11 mouse cellular contexts compared by ENCODE assay signal in genomic region chr11:96350341-96350624, GRCm38 (mm10). TPM values are rescaled to one million over a fixed set of nuclear protein-coding genes. Genes with fewer than 3 reads are reported as not detected.
DNase-seq lines count a peak whose midpoint lies in the region; ATAC-seq lines count a peak whose summit lies in the region.
"Had no signal": no experiment of that assay in that cellular context is flagged by ENCODE, and none has a peak within 500 bp of the region (broad histone marks: within the 10 kb centered on the region; RNA-seq: fewer than 3 reads in every experiment).

Hoxb2 (plus strand) TSS chr11:96350525.

- H3K27ac ChIP-seq in liver, embryonic 11.5 days (ENCODE audit: low read depth, low read length): peak within 1 kb of the TSS; percentile 96; the same call in 1 of the 2 replicates
- H3K27ac ChIP-seq in hindbrain, embryonic 12.5 days: peak within 1 kb of the TSS; percentile 96
- H3K27ac ChIP-seq in neural tube, embryonic 15.5 days (replicated peaks): peak within 1 kb of the TSS; percentile 99

- intact Hi-C loops in left cerebral cortex, postnatal 14 days (cut with DNase I): no loop called here

- ATAC-seq in liver, embryonic 11.5 days (replicated peaks; ENCODE audit: low FRiP score): no peak
- no peak for ATAC-seq in hindbrain, embryonic 12.5 days (ENCODE audit: low FRiP score)
- no peak for ATAC-seq in neural tube, embryonic 15.5 days (ENCODE audit: low FRiP score)
- no peak for ATAC-seq in activated CD4-positive, CD25-positive, alpha-beta regulatory T cell, adult 4 months

- peaks cover 5% of the 10 kb centered on the region for H3K4me1 ChIP-seq in liver, embryonic 11.5 days (replicated peaks; ENCODE audit: control insufficient read depth, insufficient read depth, low read length)
- peaks cover 36% of the 10 kb centered on the region for H3K4me1 ChIP-seq in hindbrain, embryonic 12.5 days
- H3K4me1 ChIP-seq in neural tube, embryonic 15.5 days: peaks cover 64% of the 10 kb centered on the region

- 11% methylated on average over 2 of the region's 2 CpGs for WGBS in liver, embryonic 11.5 days
- 4% methylated on average over 2 of the region's 2 CpGs for WGBS in hindbrain, embryonic 12.5 days
- 3% methylated on average over 2 of the region's 2 CpGs for WGBS in neural tube, embryonic 15.5 days

- peak within 1 kb of the TSS; percentile 63 for H3K4me2 ChIP-seq in liver, embryonic 11.5 days
- peak within 1 kb of the TSS; percentile 64 for H3K4me2 ChIP-seq in hindbrain, embryonic 12.5 days (replicated peaks)
- H3K4me2 ChIP-seq in neural tube, embryonic 15.5 days: peak within 1 kb of the TSS; percentile 64
- H3K4me2 ChIP-seq: midbrain, embryonic 11.5 days had no signal

- peaks cover 93% of the 10 kb centered on the region for H3K27me3 ChIP-seq in liver, embryonic 11.5 days (replicated peaks; ENCODE audit: control insufficient read depth, insufficient read depth, low read length)
- H3K27me3 ChIP-seq in hindbrain, embryonic 12.5 days: peaks cover 78% of the 10 kb centered on the region
- H3K27me3 ChIP-seq in neural tube, embryonic 15.5 days (replicated peaks): no peaks in the 10 kb centered on the region

- H3K36me3 ChIP-seq in liver, embryonic 11.5 days (ENCODE audit: control insufficient read depth, insufficient read depth, low read length): no peaks in the 10 kb centered on the region
- H3K36me3 ChIP-seq in hindbrain, embryonic 12.5 days: no peaks in the 10 kb centered on the region
- H3K36me3 ChIP-seq in neural tube, embryonic 15.5 days: no peaks in the 10 kb centered on the region

- H3K9ac ChIP-seq in liver, embryonic 11.5 days (ENCODE audit: low read depth, low read length): no peak within 1 kb of the TSS
- peak within 1 kb of the TSS; percentile 92 for H3K9ac ChIP-seq in hindbrain, embryonic 12.5 days
- peak within 1 kb of the TSS; percentile 84 for H3K9ac ChIP-seq in neural tube, embryonic 15.5 days (replicated peaks)

- no peaks in the 10 kb centered on the region for H3K9me3 ChIP-seq in liver, embryonic 11.5 days (ENCODE audit: control insufficient read depth, low read length)
- no peaks in the 10 kb centered on the region for H3K9me3 ChIP-seq in hindbrain, embryonic 12.5 days (replicated peaks)
- H3K9me3 ChIP-seq in neural tube, embryonic 15.5 days (replicated peaks): no peaks in the 10 kb centered on the region

- no peak within 1 kb of the TSS for H3K4me3 ChIP-seq in liver, embryonic 11.5 days (ENCODE audit: low read depth, low read length)
- peak within 1 kb of the TSS; percentile 54 for H3K4me3 ChIP-seq in hindbrain, embryonic 12.5 days
- H3K4me3 ChIP-seq in neural tube, embryonic 15.5 days (replicated peaks): peak within 1 kb of the TSS; percentile 64

- DNase-seq in liver, embryonic 11.5 days (ENCODE audit: low spot score): no peak
- DNase-seq in liver: no peak
- no peak for DNase-seq in adrenal gland, postnatal 36 days
- no peak for DNase-seq in left cerebral cortex, postnatal 14 days (ENCODE audit: low spot score in 2 of 2)
- DNase-seq: cerebellum, adult 18-20 months; thymus, postnatal 25 days had no signal

RNA-seq across cellular contexts. Expression of gene Hoxb2, which starts in this region (rescaled TPM):
- 11.2 and 11.3 TPM in 2 replicates for polyA plus RNA-seq in liver, embryonic 11.5 days (2014; fragmentation: Nextera tagmentation; extraction: Ambion mirVana)
- total RNA-seq in adrenal gland, postnatal 36 days (2021): 10 to 100 TPM; 20.0 to 21.8 TPM
- 58.2 and 73.9 TPM in 2 replicates for polyA plus RNA-seq in hindbrain, embryonic 12.5 days (2016; fragmentation: Nextera tagmentation; extraction: Ambion mirVana)
- polyA plus RNA-seq in neural tube, embryonic 15.5 days (2015; fragmentation: Nextera tagmentation; extraction: Ambion mirVana): 33.7 and 42.3 TPM in 2 replicates
- total RNA-seq in left cerebral cortex, postnatal 14 days (2021): not detected
- polyA plus RNA-seq in activated CD4-positive, CD25-positive, alpha-beta regulatory T cell, adult 4 months (2017; shearing (Covaris generic)): not detected
- total RNA-seq: left cerebral cortex, postnatal 10 days had no signal
- polyA plus RNA-seq: midbrain, embryonic 11.5 days had no signal

Comparison
In these comparisons a context has a peak if more than half of its experiments do, and no peak if none do; other contexts are left out.
1. RNA of gene Hoxb2 (total RNA-seq): 20.0 to 21.8 TPM in adrenal gland, postnatal 36 days; not detected in left cerebral cortex, postnatal 14 days; every median in the first group is over 10 times any median in the second.
2. RNA of gene Hoxb2 (polyA plus RNA-seq): 58.2 to 73.9 TPM in hindbrain, embryonic 12.5 days, 33.7 to 42.3 TPM in neural tube, embryonic 15.5 days and 11.2 to 11.3 TPM in liver, embryonic 11.5 days; not detected in activated CD4-positive, CD25-positive, alpha-beta regulatory T cell, adult 4 months; every median in the first group is over 10 times any median in the second.
3. Peak in every context shown above with its lines, with median percentiles within 50 percentile points of each other: H3K27ac ChIP-seq and H3K4me2 ChIP-seq.